Mouse (Mus musculus): ENCODE measurements at regions not wholly inside any gene's neighbourhood (a gene's known extent, or its start where the extent isn't known, plus 50 kb on each side); places are given as distances from the start of the nearest gene placed in this dataset.

DNA sequence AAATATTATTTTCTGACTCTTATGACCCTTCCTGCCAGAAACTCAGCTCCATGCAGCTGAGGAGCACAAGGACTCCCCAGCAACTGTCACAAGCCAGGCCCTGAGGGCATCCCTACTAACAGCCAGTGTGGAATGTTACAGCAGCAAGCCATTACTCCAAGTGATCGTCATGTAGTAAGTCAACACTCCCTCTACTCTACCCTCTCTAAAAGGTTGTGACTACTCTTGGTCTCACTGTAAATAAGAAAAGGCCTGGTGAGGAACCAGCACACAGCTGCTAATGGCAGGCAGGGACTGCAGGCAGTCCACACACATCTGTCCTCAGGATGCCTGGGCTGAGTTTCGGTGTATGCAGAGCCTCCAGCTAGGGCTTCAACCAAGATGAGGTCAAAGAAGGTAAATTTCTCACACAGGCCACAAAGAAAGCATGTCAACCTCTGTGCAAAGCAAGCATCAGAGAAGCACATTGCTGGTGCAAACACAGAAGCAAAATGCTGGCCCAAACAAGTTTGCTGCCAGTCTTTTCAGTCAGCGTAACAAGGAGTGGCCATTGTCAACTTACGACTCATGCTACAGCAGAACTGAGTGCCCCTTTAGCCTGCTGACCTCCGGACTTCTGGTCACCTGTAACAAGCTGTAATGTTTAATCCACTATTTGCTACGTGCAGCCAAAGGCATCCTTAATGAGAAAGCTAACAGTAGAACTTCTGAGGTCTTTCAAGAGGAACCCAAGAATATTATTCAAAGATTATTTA, 62.9 kb upstream of the Ercc4 start:
- DNase-seq, result peak; percentile 26

GRCm38 (mm10) chr16:13049321-13049720, 60.2 kb upstream of the Ercc4 start:
- DNase-seq, result no peak

GRCm38 (mm10) chr16:13050225-13050892, 59.1 kb upstream of the Ercc4 start:
- DNase-seq, result no peak

GRCm38 (mm10) chr16:13054956-13055355, 54.5 kb upstream of the Ercc4 start:
- DNase-seq, result no peak

Measured in adrenal gland, adult 8-10 months (tissue).